In the genomic region with DNA sequence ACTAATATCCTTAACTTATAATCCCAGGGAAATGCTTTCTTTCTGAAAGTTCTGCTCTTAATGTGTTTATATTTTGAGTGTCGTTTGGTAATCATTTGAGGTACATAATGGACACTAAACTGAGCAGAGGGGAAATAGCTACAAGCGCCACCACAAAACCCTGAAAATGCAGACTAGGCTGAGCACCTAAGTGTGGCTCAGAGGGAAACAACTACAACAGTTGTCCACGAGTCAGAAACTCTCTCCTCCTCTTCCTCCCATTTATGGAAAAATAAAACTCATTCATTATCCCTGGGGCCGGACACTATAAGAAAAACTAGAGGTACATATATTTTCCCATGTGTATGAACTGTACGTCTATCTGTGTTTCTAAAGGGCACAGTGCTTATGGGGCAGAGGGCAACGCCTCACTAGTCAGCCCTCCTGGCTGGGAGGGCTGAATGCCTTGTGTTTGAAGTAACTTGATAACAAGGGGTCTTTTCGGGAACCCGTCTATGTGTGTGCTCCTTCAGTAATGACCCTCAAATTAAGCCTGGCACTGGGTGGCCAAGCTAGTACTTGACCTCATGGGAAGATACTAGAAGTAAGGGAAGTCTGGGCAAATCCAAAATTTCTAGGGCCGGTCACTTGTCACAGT, we compare ENCODE assay signal across 10 mouse cellular contexts.
DNase-seq lines count a peak whose midpoint lies in the region; ATAC-seq and TF ChIP-seq lines count a peak whose summit lies in the region.
"Had no signal": no experiment of that assay in that cellular context is flagged by ENCODE, and none has a peak within 500 bp of the region (broad histone marks: within the 10 kb centered on the region; RNA-seq: fewer than 3 reads in every experiment).

No protein-coding gene starts in this region.

- H3K27me3 ChIP-seq in kidney, embryonic 16.5 days (ENCODE audit: insufficient read depth, low read length), result no peaks in the 10 kb centered on the region
- peaks cover 29% of the 10 kb centered on the region for H3K27me3 ChIP-seq in embryonic facial prominence, embryonic 10.5 days (replicated peaks; ENCODE audit: low read depth, poor library complexity, severe bottlenecking)
- H3K27me3 ChIP-seq in forebrain, embryonic 16.5 days (replicated peaks; ENCODE audit: control insufficient read depth, insufficient read depth, low read length), result no peaks in the 10 kb centered on the region
- no peaks in the 10 kb centered on the region for H3K27me3 ChIP-seq in midbrain, postnatal 0 days (ENCODE audit: insufficient read depth, low read length)

- WGBS in kidney, embryonic 16.5 days, result 35% methylated on average over 9 of the region's 9 CpGs
- WGBS in embryonic facial prominence, embryonic 10.5 days, result 36% methylated on average over 9 of the region's 9 CpGs
- WGBS in forebrain, embryonic 16.5 days, result 6% methylated on average over 9 of the region's 9 CpGs
- 15% methylated on average over 9 of the region's 9 CpGs for WGBS in midbrain, postnatal 0 days

- DNase-seq in kidney, postnatal 10 days, result no peak
- DNase-seq in embryonic facial prominence, embryonic 10.5 days (ENCODE audit: low spot score), result peak; percentile 19
- no peak for DNase-seq in midbrain, postnatal 0 days (ENCODE audit: low spot score)
- DNase-seq in natural killer cell, adult 2 months (ENCODE audit: low spot score in 2 of 2), result no peak
- no peak for DNase-seq in spleen, adult 18-20 months
- no peak for DNase-seq in ovary, postnatal 14 days (ENCODE audit: low spot score)
- DNase-seq: kidney, adult 8-10 months; thymus, postnatal 4 days had no signal

- peak overlapping the region; percentile 80; the same call in 1 of the 2 replicates for H3K27ac ChIP-seq in kidney, embryonic 16.5 days (ENCODE audit: low read length)
- H3K27ac ChIP-seq in embryonic facial prominence, embryonic 10.5 days (replicated peaks), result peak overlapping the region; percentile 64; the same call in 1 of the 2 replicates
- H3K27ac ChIP-seq in forebrain, embryonic 16.5 days (ENCODE audit: low read length), result peak overlapping the region; percentile 95
- peak overlapping the region; percentile 71 for H3K27ac ChIP-seq in midbrain, postnatal 0 days (ENCODE audit: low read depth, low read length)

- no peak for ATAC-seq in kidney, embryonic 16.5 days (ENCODE audit: low FRiP score, low TSS enrichment)
- ATAC-seq in forebrain, embryonic 16.5 days, result no peak
- no peak for ATAC-seq in midbrain, postnatal 0 days (ENCODE audit: low FRiP score)

- peak overlapping the region; percentile 58; the same call in 1 of the 2 replicates for H3K9ac ChIP-seq in kidney, embryonic 16.5 days (replicated peaks; ENCODE audit: low read length)
- H3K9ac ChIP-seq in forebrain, embryonic 16.5 days (replicated peaks; ENCODE audit: low read depth, low read length), result peak overlapping the region; percentile 71
- H3K9ac ChIP-seq in midbrain, postnatal 0 days (replicated peaks; ENCODE audit: low read length, poor library complexity, severe bottlenecking), result peak overlapping the region; percentile 42; the same call in 1 of the 2 replicates

- peak overlapping the region; percentile 46 for H3K4me2 ChIP-seq in kidney, embryonic 16.5 days (replicated peaks; ENCODE audit: low read depth, low read length)
- H3K4me2 ChIP-seq in forebrain, embryonic 16.5 days (ENCODE audit: low read length), result peak overlapping the region; percentile 67
- H3K4me2 ChIP-seq in midbrain, postnatal 0 days (ENCODE audit: low read depth, low read length, poor library complexity, severe bottlenecking), result peak overlapping the region; percentile 52

- TF ChIP-seq CTCF in midbrain, postnatal 0 days (IDR thresholded peaks at IDR 0.05), result no peak

- H3K4me1 ChIP-seq in kidney, embryonic 16.5 days (ENCODE audit: insufficient read depth, low read length), result peaks cover 48% of the 10 kb centered on the region
- peaks cover 30% of the 10 kb centered on the region for H3K4me1 ChIP-seq in embryonic facial prominence, embryonic 10.5 days
- peaks cover 33% of the 10 kb centered on the region for H3K4me1 ChIP-seq in forebrain, embryonic 16.5 days (replicated peaks; ENCODE audit: control insufficient read depth, insufficient read depth, low read length)
- H3K4me1 ChIP-seq in midbrain, postnatal 0 days (ENCODE audit: insufficient read depth, low read length), result no peaks in the 10 kb centered on the region

- H3K4me3 ChIP-seq in kidney, embryonic 16.5 days (ENCODE audit: low read length), result no peak overlapping the region
- H3K4me3 ChIP-seq in embryonic facial prominence, embryonic 10.5 days, result peak overlapping the region; percentile 58; the same call in 1 of the 2 replicates
- peak overlapping the region; percentile 47 for H3K4me3 ChIP-seq in forebrain, embryonic 16.5 days (replicated peaks; ENCODE audit: low read length)
- peak overlapping the region; percentile 55 for H3K4me3 ChIP-seq in midbrain, postnatal 0 days (ENCODE audit: low read depth, low read length)

- H3K36me3 ChIP-seq in kidney, embryonic 16.5 days (ENCODE audit: insufficient read depth, low read length), result no peaks in the 10 kb centered on the region
- H3K36me3 ChIP-seq in embryonic facial prominence, embryonic 10.5 days (replicated peaks), result no peaks in the 10 kb centered on the region
- H3K36me3 ChIP-seq in forebrain, embryonic 16.5 days (ENCODE audit: control insufficient read depth, insufficient read depth), result no peaks in the 10 kb centered on the region
- H3K36me3 ChIP-seq in midbrain, postnatal 0 days (ENCODE audit: insufficient read depth, low read length), result no peaks in the 10 kb centered on the region

- no peaks in the 10 kb centered on the region for H3K9me3 ChIP-seq in kidney, embryonic 16.5 days (ENCODE audit: low read length)
- no peaks in the 10 kb centered on the region for H3K9me3 ChIP-seq in embryonic facial prominence, embryonic 10.5 days
- no peaks in the 10 kb centered on the region for H3K9me3 ChIP-seq in forebrain, embryonic 16.5 days (ENCODE audit: control insufficient read depth, low read length)
- no peaks in the 10 kb centered on the region for H3K9me3 ChIP-seq in midbrain, postnatal 0 days (ENCODE audit: low read length)
